Mouse (Mus musculus): ENCODE data around the gene Tbc1d4.

DNA sequence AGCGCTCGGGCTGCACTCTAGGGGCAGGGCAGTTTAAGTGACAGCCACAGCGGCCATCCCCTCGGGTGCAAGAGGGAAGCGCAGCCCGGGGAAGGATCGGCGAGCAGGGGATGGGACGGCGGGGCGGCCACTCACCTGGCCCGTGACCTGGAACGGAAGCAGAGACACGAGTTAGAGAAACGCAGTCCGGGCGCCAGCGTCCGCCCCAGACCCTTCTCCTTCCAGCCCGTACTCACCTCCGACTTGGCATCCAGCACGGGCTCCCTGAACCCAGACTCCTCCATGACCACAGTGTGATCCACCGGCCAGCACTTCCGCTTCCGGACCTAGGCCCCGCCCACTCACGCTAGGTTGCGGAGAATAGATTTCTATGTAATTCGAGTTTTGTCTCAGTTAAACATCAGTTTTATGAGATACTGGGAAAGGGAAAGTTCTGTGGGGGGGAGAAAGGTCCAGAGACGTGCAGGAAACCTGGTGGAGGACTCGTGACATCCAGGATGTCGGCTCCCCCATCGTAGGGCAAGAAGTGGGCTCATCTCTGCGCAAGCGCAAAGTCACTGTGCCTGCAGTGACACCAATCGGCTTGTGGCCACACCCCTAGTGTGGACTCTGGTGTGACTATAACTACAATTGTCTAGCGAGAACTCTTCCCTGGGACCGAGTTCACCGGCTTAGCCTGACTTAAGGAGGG, 31.3 kb upstream of the Tbc1d4 start, which contains the start of gene Commd6:
- no peak for TF ChIP-seq CTCF (IDR thresholded peaks at IDR 0.05; ENCODE audit: control insufficient read depth, insufficient read depth, insufficient read length)
- TF ChIP-seq MYOG (IDR thresholded peaks at IDR 0.05; ENCODE audit: control insufficient read depth, extremely low read depth, insufficient read length): no peak
- no peak for TF ChIP-seq CEBPB (IDR thresholded peaks at IDR 0.05; ENCODE audit: low read depth)

Measured in C2C12 (cell line).